Mouse (Mus musculus) inflammation-experienced regulatory T-cells (primary cell): ENCODE data around the gene 1700029F12Rik. TPM values are rescaled to one million over a fixed set of nuclear protein-coding genes. Genes with fewer than 3 reads are reported as not detected.

Source experiments
- polyA plus RNA-seq, 2 experiments: library from polyadenylated mRNA; unstranded; fragments of 100-300 nt; shearing (Covaris generic); gene quantifications; one replicate each; pipeline ENCODE4 v1.2.1; 2017

1700029F12Rik gene
- under 1 TPM; 0.14 to 0.43 TPM for polyA plus RNA-seq

GRCm38 (mm10) chr13:97034262-97034661 lies at the start of gene 1700029F12Rik:
Gene 1700029F12Rik (minus strand): TSS chr13:97034362.

DNA sequence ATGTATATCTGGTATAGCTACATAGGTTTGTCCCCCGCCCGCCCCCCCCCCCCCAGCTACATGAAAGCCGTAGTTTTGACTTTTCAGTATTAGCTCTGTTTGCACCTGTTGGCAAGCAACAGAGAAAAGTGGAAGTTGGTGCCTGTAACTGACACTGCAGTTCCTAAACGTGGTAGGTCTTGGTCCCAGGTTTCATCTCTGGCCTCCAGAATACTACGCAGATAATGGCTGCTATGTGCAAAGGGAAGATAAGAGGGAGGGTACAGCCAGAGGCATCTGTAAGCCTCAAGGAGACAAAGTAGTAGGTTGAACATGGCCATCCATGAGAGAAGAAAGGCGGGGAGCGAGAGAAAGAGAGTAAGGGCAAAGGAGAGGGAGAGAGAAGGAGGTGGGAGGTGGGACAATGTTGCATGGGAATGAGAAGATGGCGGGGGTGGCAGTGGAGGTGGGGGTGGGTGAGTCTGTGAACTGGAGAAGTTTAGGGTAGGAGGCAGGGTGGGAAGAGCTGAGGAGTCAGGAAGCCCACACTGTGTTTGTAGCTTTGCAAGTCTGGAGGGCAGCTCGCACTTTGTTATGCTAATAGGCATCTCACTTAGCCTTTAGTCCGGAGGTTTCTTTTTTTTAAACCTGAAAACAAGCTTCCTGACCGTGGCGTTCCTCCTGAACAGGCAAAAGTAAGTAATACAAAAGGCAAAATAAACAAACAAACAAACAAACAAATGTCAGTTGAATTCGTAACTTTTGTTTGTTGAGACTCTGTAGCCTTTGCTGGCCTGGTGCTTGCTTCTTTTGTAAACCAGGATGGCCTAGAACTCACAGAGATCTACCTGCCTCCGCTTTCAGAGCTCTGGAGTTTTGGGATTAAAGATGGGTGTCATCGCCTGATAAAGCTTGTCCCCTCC lies 32.7 kb upstream of the 1700029F12Rik start, which contains the start of gene Fam169a:
TSS of gene Fam169a (plus strand) at position 638 of the 902 bp plus-strand sequence.

Other genes with a start within 250 kb of the 1700029F12Rik start
- gene Gcnt4, start 109.7 kb downstream of the 1700029F12Rik start, polyA plus RNA-seq: under 1 TPM in 1 of 2 experiments, not detected in 1; 0.16 TPM
- gene Fam169a, start 32.9 kb upstream of the 1700029F12Rik start, polyA plus RNA-seq: under 1 TPM; 0.16 to 0.99 TPM
- 1 to 10 TPM; 6.1 to 9.3 TPM for gene Gm6169, start 64.9 kb upstream of the 1700029F12Rik start, polyA plus RNA-seq
- gene Gfm2, start 103.6 kb upstream of the 1700029F12Rik start, polyA plus RNA-seq: 10 to 100 TPM; 33.8 to 40.4 TPM
- 10 to 100 TPM; 75.2 to 77.1 TPM for gene Nsa2, start 103.6 kb upstream of the 1700029F12Rik start, polyA plus RNA-seq
- gene Hexb, start 164.0 kb upstream of the 1700029F12Rik start, polyA plus RNA-seq: 10 to 100 TPM; 80.1 to 82.2 TPM
- 1 to 10 TPM in 1 of 2 experiments, under 1 TPM in 1; 0.42 to 1.4 TPM for gene Enc1, start 206.7 kb upstream of the 1700029F12Rik start, polyA plus RNA-seq